Mouse (Mus musculus) stomach, postnatal 0 days (tissue): ENCODE results near the gene Gm45837. TPM values are rescaled to one million over a fixed set of nuclear protein-coding genes. Genes with fewer than 3 reads are reported as not detected.

Experiments used
- ATAC-seq: fragments of 200-750 bp; cut with Nextera tagmentation; 2 replicates; pipeline ENCODE4 v1.8.0; 2017; ENCODE audit not compliant: low FRiP score, low TSS enrichment
- DNase-seq: peaks from one replicate; pipeline ENCODE4 v3.0.0-alpha.2; 2016; ENCODE audit warnings: low spot score
- H3K27ac ChIP-seq: fragments of 300-500 bp; sonication (generic); replicated peaks from 2 replicates; pipeline ENCODE4 v1.5.1; 2014; ENCODE audit warnings: mild to moderate bottlenecking, control low read depth
- H3K27me3 ChIP-seq: fragments of 300-500 bp; sonication (generic); 2 replicates; pipeline ENCODE4 v1.6.1; 2014; ENCODE audit warnings: low read length; ENCODE audit not compliant: control insufficient read depth, insufficient read depth
- H3K36me3 ChIP-seq: fragments of 300-500 bp; sonication (generic); 2 replicates; pipeline ENCODE4 v1.6.1; 2014; ENCODE audit warnings: low read length, mixed read lengths; ENCODE audit not compliant: control insufficient read depth, insufficient read depth
- H3K4me1 ChIP-seq: fragments of 300-500 bp; sonication (generic); replicated peaks from 2 replicates; pipeline ENCODE4 v1.6.1; 2014; ENCODE audit warnings: antibody characterized with exemption; ENCODE audit not compliant: control insufficient read depth, insufficient read depth
- H3K4me2 ChIP-seq: fragments of 300-500 bp; sonication (generic); replicated peaks from 2 replicates; pipeline ENCODE4 v1.6.1; 2014; ENCODE audit warnings: low read depth, mild to moderate bottlenecking, control low read depth, moderate library complexity
- H3K4me3 ChIP-seq: fragments of 300-500 bp; sonication (generic); 2 replicates; pipeline ENCODE4 v1.5.1; 2014; ENCODE audit warnings: low read depth, low read length, control low read depth
- H3K9ac ChIP-seq: fragments of 300-500 bp; sonication (generic); 2 replicates; pipeline ENCODE4 v1.6.1; 2014; ENCODE audit warnings: mild to moderate bottlenecking, low read length, control low read depth, mixed read lengths
- H3K9me3 ChIP-seq: fragments of 300-500 bp; sonication (generic); 2 replicates; pipeline ENCODE4 v1.6.1; 2016; ENCODE audit warnings: low read length; ENCODE audit not compliant: control insufficient read depth
- CTCF ChIP-seq: IDR thresholded peaks from 2 replicates; pipeline ENCODE4 v1.5.1; 2016; ENCODE audit warnings: antibody characterized with exemption, low read depth, mild to moderate bottlenecking, moderate library complexity
- EP300 ChIP-seq: optimal IDR thresholded peaks from 2 replicates; pipeline ENCODE3; 2016; ENCODE audit warnings: antibody characterized with exemption
- WGBS: fragments of 180-500 bp; shearing (Covaris S2); extraction: QIAGEN DNeasy Blood & Tissue Kit; methylation state at CpG from one replicate; pipeline ENCODE4 v1.1.7; 2014; 5-methylcytosine and 5-hydroxymethylcytosine counted together
- polyA plus RNA-seq: library from polyadenylated mRNA; unstranded; fragments of >200 nt; fragmentation: Nextera tagmentation; extraction: Ambion mirVana; gene quantifications from 2 replicates; pipeline ENCODE4 v1.2.1, GENCODE M21; 2015

Gm45837 gene
- 0.24 TPM in 1 of 2 replicates, not detected in the other for polyA plus RNA-seq

DNA sequence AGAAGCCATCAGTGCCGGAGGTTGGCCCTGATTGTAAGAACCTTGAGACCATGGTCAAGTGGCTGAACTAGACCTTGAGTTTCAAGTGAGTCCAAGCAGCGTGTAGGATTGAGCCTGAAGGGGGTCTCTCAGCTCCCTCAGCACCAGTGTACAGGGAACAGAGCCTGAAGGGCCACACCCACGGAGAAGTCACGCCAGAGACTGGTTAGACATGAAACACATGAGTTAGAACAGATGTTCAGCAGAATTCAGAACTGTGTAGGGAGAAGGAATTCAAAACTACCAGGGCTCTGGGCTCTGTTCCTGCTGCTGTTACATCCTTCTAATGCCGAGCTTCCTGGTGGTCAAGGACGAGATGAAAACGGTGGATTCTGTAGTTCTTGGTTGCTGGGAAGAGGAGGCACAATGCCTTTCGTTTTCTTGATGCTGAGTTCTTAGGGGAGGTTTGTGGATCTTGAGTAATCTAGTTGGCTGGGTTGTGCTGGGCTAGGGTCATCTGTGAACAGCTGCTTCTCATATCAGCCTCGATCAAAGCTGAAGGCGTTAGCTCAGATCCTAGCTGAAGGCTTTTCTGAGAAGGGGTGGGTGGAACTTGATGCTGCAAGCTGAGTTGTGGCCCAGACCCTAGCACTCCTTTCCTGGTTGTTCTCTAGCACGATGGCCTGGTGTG lies at the start of gene Gm45837:
Gene Gm45837 (plus strand): TSS at position 620 of the 670 bp plus-strand sequence.
- no peak within 1 kb of the TSS for H3K4me3 ChIP-seq
- WGBS = 53% methylated on average over 11 of the region's 11 CpGs
- H3K27ac ChIP-seq = no peak within 1 kb of the TSS; the same call in 1 of the 2 replicates
- H3K36me3 ChIP-seq = peaks cover 13% of the 10 kb centered on the region
- ATAC-seq (peak; percentile 15; the same call in 1 of the 2 replicates), DNase-seq (no peak)
- no peaks in the 10 kb centered on the region for H3K9me3 ChIP-seq
- H3K27me3 ChIP-seq = no peaks in the 10 kb centered on the region
- no peak within 1 kb of the TSS for H3K9ac ChIP-seq
- TF ChIP-seq CTCF (no peak), EP300 (no peak)
- no peak within 1 kb of the TSS for H3K4me2 ChIP-seq
- H3K4me1 ChIP-seq = no peaks in the 10 kb centered on the region

DNA sequence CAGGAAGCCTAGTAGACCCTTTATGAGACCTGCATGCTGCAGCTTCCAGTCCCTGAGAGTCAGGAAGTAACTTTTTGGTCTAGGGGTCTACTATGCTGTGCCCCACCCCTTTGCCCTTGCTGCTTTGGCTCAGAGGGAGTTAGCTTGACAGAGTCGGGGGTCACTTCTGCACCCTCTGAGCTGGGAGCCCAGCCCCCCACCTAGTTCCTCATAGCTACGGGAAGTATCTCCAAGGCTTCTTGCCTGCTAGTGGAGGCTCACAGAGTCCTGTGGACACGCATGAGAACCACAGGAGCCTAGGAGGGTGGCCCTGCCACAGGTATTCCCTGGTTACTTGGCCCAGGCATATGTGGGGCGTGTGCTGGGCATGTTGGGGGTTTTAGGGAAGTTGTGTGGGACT lies 49.7 kb upstream of the Gm45837 start:
- Histone ChIP-seq H3K4me3 (no peak overlapping the region), H3K36me3 (no peaks in the 10 kb centered on the region), H3K27me3 (no peaks in the 10 kb centered on the region), H3K9me3 (no peaks in the 10 kb centered on the region), H3K4me2 (no peak overlapping the region), H3K27ac (no peak overlapping the region), H3K9ac (no peak overlapping the region), H3K4me1 (no peaks in the 10 kb centered on the region)
- TF ChIP-seq CTCF (no peak), EP300 (no peak)
- WGBS = 69% methylated on average over 4 of the region's 4 CpGs
- DNase-seq = no peak
- 0 out of 2 replicates have a peak, but pooled peaks have one; percentile 16 for ATAC-seq

DNA sequence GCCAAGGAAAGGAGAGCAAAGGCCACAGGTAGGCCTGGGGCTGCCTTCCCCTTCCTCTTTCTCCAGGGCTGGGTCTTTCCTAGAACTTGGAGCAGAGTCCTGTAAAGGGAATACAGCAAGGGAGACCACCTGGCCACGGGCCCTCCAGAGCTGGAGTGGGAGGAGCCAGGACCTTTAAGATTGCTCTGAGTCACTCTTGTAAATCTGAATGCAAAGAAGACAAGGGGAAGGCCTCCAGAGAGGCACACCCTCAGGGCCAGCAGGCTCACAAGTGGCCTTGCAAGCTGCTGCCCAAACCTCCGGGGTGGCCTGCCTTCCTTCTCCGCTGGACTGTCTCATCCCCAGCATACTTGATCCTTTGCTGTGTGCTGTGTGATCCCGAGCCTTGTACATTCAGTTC lies 48.9 kb upstream of the Gm45837 start:
- no peak overlapping the region for H3K4me2 ChIP-seq
- no peak overlapping the region for H3K4me3 ChIP-seq
- peak overlapping the region; percentile 58 for H3K27ac ChIP-seq
- TF ChIP-seq CTCF = no peak
- no peak for TF ChIP-seq EP300
- H3K27me3 ChIP-seq = no peaks in the 10 kb centered on the region
- WGBS = 34% methylated on average over 4 of the region's 4 CpGs
- DNase-seq (peak; percentile 50), ATAC-seq (peak; percentile 63)
- H3K4me1 ChIP-seq = no peaks in the 10 kb centered on the region
- 0 out of 2 replicates have a peak overlapping the region, but pooled peaks have one; percentile 13 for H3K9ac ChIP-seq
- no peaks in the 10 kb centered on the region for H3K36me3 ChIP-seq
- H3K9me3 ChIP-seq = no peaks in the 10 kb centered on the region

DNA sequence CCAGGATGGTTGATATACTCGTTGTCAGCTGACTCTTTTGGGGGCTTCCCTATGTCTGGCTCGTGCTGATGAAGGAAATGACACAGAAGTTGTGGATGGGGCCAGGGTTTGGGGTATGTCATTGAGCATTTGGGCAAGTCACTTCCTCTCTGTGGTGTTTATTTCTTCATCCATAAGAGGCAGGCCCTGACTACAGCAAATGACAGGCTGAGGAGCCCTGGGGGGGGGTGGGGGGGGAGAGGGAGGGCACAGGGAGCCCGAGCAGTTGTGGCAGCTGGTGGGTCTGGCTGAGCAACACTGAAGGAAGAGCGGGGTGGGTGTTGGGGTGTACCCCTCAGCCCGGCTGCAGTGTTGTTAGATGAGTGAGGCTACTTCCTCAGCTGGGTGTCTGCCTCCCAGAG lies 47.9 kb upstream of the Gm45837 start:
- TF ChIP-seq CTCF = no peak
- TF ChIP-seq EP300 = no peak
- WGBS = 69% methylated on average over 5 of the region's 5 CpGs
- Histone ChIP-seq H3K9me3 (no peaks in the 10 kb centered on the region), H3K4me3 (no peak overlapping the region), H3K4me2 (no peak overlapping the region), H3K27me3 (no peaks in the 10 kb centered on the region), H3K27ac (no peak overlapping the region), H3K36me3 (no peaks in the 10 kb centered on the region), H3K9ac (no peak overlapping the region), H3K4me1 (no peaks in the 10 kb centered on the region)
- no peak for DNase-seq
- ATAC-seq = no peak

DNA sequence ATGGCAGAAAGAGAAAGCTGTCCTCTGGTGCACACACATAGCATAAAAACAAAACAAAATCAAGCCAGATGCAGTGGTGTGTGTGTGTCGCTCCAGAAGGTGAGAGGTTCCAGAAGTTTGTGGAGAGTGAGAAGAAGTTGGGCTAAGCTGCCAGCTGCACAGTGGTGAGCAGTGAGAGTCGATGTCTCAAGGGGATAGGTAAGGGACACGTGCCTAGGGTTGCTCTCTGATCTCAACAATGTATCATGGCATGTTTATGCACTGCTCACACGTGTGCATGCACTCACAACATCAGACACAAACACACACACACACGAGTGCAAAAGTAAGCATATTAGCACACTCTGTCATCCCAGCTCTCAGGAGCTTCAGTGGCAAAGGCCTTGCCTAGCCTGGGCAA lies 46.8 kb upstream of the Gm45837 start:
- no peak for TF ChIP-seq EP300
- TF ChIP-seq CTCF = no peak
- 64% methylated on average over 5 of the region's 5 CpGs for WGBS
- Histone ChIP-seq H3K4me3 (no peak overlapping the region), H3K9me3 (no peaks in the 10 kb centered on the region), H3K4me2 (no peak overlapping the region), H3K4me1 (no peaks in the 10 kb centered on the region), H3K36me3 (no peaks in the 10 kb centered on the region), H3K27me3 (no peaks in the 10 kb centered on the region), H3K9ac (no peak overlapping the region), H3K27ac (no peak overlapping the region)
- DNase-seq = no peak
- no peak for ATAC-seq
